In genomic region chr4:28912028-28912427, GRCm38 (mm10) we compare ENCODE assay signal across 20 mouse cellular contexts.
A peak's percentile ranks its signal among the peaks of the same experiment; 100 is the strongest.
DNase-seq lines count a peak whose midpoint lies in the region; ATAC-seq lines count a peak whose summit lies in the region.
"Had no signal": no experiment of that assay in that cellular context is flagged by ENCODE, and none has a peak within 500 bp of the region (broad histone marks: within the 10 kb centered on the region; RNA-seq: fewer than 3 reads in every experiment).

No protein-coding gene starts in this region.

- peak; percentile 99 for ATAC-seq in common myeloid progenitor, adult 5-6 weeks (replicated peaks; ENCODE audit: low read depth, poor library complexity, severe bottlenecking)
- ATAC-seq in megakaryocyte, adult 5-6 weeks (ENCODE audit: poor library complexity, severe bottlenecking) = peak; percentile 96
- ATAC-seq in monocyte, adult 5-6 weeks (replicated peaks; ENCODE audit: insufficient number of reproducible peaks, low FRiP score, low TSS enrichment, poor library complexity, severe bottlenecking) = 0 out of 2 replicates have a peak, but pooled peaks have one; percentile 22
- ATAC-seq: CD4-positive, CD25-positive, alpha-beta regulatory T cell, adult 4 months; forebrain, postnatal 0 days; hindbrain, postnatal 0 days; inflammation-experienced regulatory T-cells, adult 6 months had no signal

- DNase-seq in 416B (ENCODE audit: low read depth) = peak; percentile 84
- no peak for DNase-seq in right cerebral cortex, postnatal 25 days
- no peak for DNase-seq in thymus, postnatal 25 days
- DNase-seq in gastrocnemius, postnatal 25 days = no peak
- DNase-seq: adrenal gland, adult 2 months; adrenal gland, postnatal 14 days; cerebellum, adult 11-12 months; cerebellum, adult 8-10 months; cerebellum, postnatal 14 days; forebrain, postnatal 0 days; gastrocnemius, postnatal 10 days; heart, adult 18-20 months; heart, postnatal 10 days; heart, postnatal 36 days had no signal

Comparison
In these comparisons a context has a peak if more than half of its experiments do, and no peak if none do; other contexts are left out.
1. ATAC-seq: peak in every context shown above with its lines; median percentile 99 in common myeloid progenitor, adult 5-6 weeks; 96 in megakaryocyte, adult 5-6 weeks; 22 in monocyte, adult 5-6 weeks.